Mouse (Mus musculus) heart, postnatal 0 days (tissue): ENCODE data around the gene Tmem81. TPM values are rescaled to one million over a fixed set of nuclear protein-coding genes. Genes with fewer than 3 reads are reported as not detected.

Source experiments
- ATAC-seq: fragments of 200-750 bp; cut with Nextera tagmentation; 2 replicates; pipeline ENCODE4 v1.8.0; 2017; ENCODE audit warnings: low read depth, moderate number of reproducible peaks, moderate library complexity; ENCODE audit not compliant: insufficient read depth
- DNase-seq: peaks from one replicate; pipeline ENCODE4 v3.0.0-alpha.2; 2016; ENCODE audit warnings: low spot score
- H3K27ac ChIP-seq: fragments of 300-500 bp; sonication (generic); 2 replicates; pipeline ENCODE4 v1.5.1; 2014; ENCODE audit warnings: low read depth, mild to moderate bottlenecking
- H3K27me3 ChIP-seq: fragments of 300-500 bp; sonication (generic); 2 replicates; pipeline ENCODE4 v1.6.1; 2014; ENCODE audit warnings: low read length, mixed read lengths; ENCODE audit not compliant: control insufficient read depth, insufficient read depth
- H3K36me3 ChIP-seq: fragments of 300-500 bp; sonication (generic); replicated peaks from 2 replicates; pipeline ENCODE4 v1.6.1; 2014; ENCODE audit warnings: low read length, mixed read lengths; ENCODE audit not compliant: control insufficient read depth, insufficient read depth
- H3K4me1 ChIP-seq: fragments of 300-500 bp; sonication (generic); 2 replicates; pipeline ENCODE4 v1.6.1; 2014; ENCODE audit warnings: antibody characterized with exemption; ENCODE audit not compliant: control insufficient read depth, insufficient read depth
- H3K4me2 ChIP-seq: fragments of 300-500 bp; sonication (generic); 2 replicates; pipeline ENCODE4 v1.6.1; 2014; ENCODE audit warnings: low read depth, mild to moderate bottlenecking, low read length, moderate library complexity
- H3K4me3 ChIP-seq: fragments of 300-500 bp; sonication (generic); 2 replicates; pipeline ENCODE4 v1.5.1; 2014; ENCODE audit warnings: low read depth, low read length
- H3K9ac ChIP-seq: fragments of 300-500 bp; sonication (generic); replicated peaks from 2 replicates; pipeline ENCODE4 v1.6.1; 2014; ENCODE audit warnings: low read depth, low read length, mixed read lengths
- H3K9me3 ChIP-seq: fragments of 300-500 bp; sonication (generic); replicated peaks from 2 replicates; pipeline ENCODE4 v1.6.1; 2016; ENCODE audit warnings: low read length; ENCODE audit not compliant: control insufficient read depth
- CTCF ChIP-seq: IDR thresholded peaks from 2 replicates; pipeline ENCODE4 v1.5.1; 2016; ENCODE audit warnings: antibody characterized with exemption, control low read depth, low read depth
- EP300 ChIP-seq: IDR thresholded peaks from 2 replicates; pipeline ENCODE4 v1.6.1; 2016; ENCODE audit warnings: antibody characterized with exemption, low read depth
- WGBS: fragments of 180-500 bp; shearing (Covaris S2); extraction: QIAGEN DNeasy Blood & Tissue Kit; methylation state at CpG from one replicate; pipeline ENCODE4 v1.1.7; 2014; 5-methylcytosine and 5-hydroxymethylcytosine counted together
- polyA plus RNA-seq: library from polyadenylated mRNA; unstranded; fragments of >200 nt; fragmentation: Nextera tagmentation; extraction: Ambion mirVana; gene quantifications from 2 replicates; pipeline ENCODE4 v1.2.1, GENCODE M21; 2015
- total RNA-seq: library from RNA; depleted of rRNA; stranded (reverse); fragments of >200 nt; gene quantifications from 2 replicates; pipeline ENCODE4 v1.2.3, GENCODE M21; 2014; ENCODE audit warnings: low replicate concordance; rRNA removed

Tmem81 gene
- total and polyA plus RNA-seq, 2 experiments from 2014 or later: 0.20 to 0.23 TPM

- no peak for DNase-seq
- Histone ChIP-seq H3K9ac (no peak within 1 kb of the TSS), H3K4me3 (0 out of 2 replicates have a peak within 1 kb of the TSS, but pooled peaks have one; percentile 7), H3K4me1 (no peaks in the 10 kb centered on the region), H3K36me3 (no peaks in the 10 kb centered on the region), H3K9me3 (no peaks in the 10 kb centered on the region), H3K27ac (no peak within 1 kb of the TSS), H3K4me2 (0 out of 2 replicates have a peak within 1 kb of the TSS, but pooled peaks have one; percentile 10), H3K27me3 (peaks cover 78% of the 10 kb centered on the region)
- WGBS: 3% methylated on average over 30 of the region's 30 CpGs
- no peak for ATAC-seq
- no peak for TF ChIP-seq EP300
- TF ChIP-seq CTCF: no peak
Observed at GRCm38 (mm10) chr1:132542762-132543306, 36.8 kb downstream of the Tmem81 start, which contains the start of gene Cntn2. TSS of gene Cntn2 (minus strand) at chr1:132543256.

- DNase-seq: no peak
- Histone ChIP-seq H3K4me1 (no peaks in the 10 kb centered on the region), H3K9me3 (no peaks in the 10 kb centered on the region), H3K27ac (no peak overlapping the region), H3K4me3 (no peak overlapping the region), H3K27me3 (peaks cover 74% of the 10 kb centered on the region), H3K36me3 (no peaks in the 10 kb centered on the region), H3K9ac (no peak overlapping the region), H3K4me2 (no peak overlapping the region)
- no peak for ATAC-seq
- TF ChIP-seq CTCF: no peak
- TF ChIP-seq EP300: no peak
- WGBS: 60% methylated on average over 8 of the region's 8 CpGs
Observed at GRCm38 (mm10) chr1:132543789-132544188, 37.8 kb downstream of the Tmem81 start.

- no peaks in the 10 kb centered on the region for H3K36me3 ChIP-seq
- no peak overlapping the region for H3K9ac ChIP-seq
- ATAC-seq (peak; percentile 88), DNase-seq (peak; percentile 54)
- peaks cover 22% of the 10 kb centered on the region for H3K4me1 ChIP-seq
- WGBS: 16% methylated on average over 9 of the region's 9 CpGs
- H3K4me3 ChIP-seq: no peak overlapping the region
- H3K9me3 ChIP-seq: no peaks in the 10 kb centered on the region
- no peak for TF ChIP-seq EP300
- TF ChIP-seq CTCF: no peak
- H3K27ac ChIP-seq: no peak overlapping the region
- H3K4me2 ChIP-seq: no peak overlapping the region
- H3K27me3 ChIP-seq: 0 out of 2 replicates have a peak, but pooled peaks cover 3% of the 10 kb centered on the region
Observed at GRCm38 (mm10) chr1:132557901-132558631, 52.0 kb downstream of the Tmem81 start.

Other genes starting within 250 kb of the Tmem81 start
- 0.12 and 2.3 TPM in 2 replicates for gene Klhdc8a, start 207.6 kb upstream of the Tmem81 start, total RNA-seq
- 0.68 and 0.95 TPM in 2 replicates for gene Klhdc8a, start 207.6 kb upstream of the Tmem81 start, polyA plus RNA-seq
- 0.76 and 2.6 TPM in 2 replicates for gene Nuak2, start 190.1 kb upstream of the Tmem81 start, total RNA-seq
- gene Nuak2, start 190.1 kb upstream of the Tmem81 start, polyA plus RNA-seq: 2.0 and 2.2 TPM in 2 replicates
- gene Tmcc2, start 114.9 kb upstream of the Tmem81 start, total RNA-seq: 19.9 and 20.4 TPM in 2 replicates
- gene Tmcc2, start 114.9 kb upstream of the Tmem81 start, polyA plus RNA-seq: 4.6 and 6.5 TPM in 2 replicates
- 6.7 and 37.6 TPM in 2 replicates for gene Dstyk, start 88.7 kb upstream of the Tmem81 start, total RNA-seq
- gene Dstyk, start 88.7 kb upstream of the Tmem81 start, polyA plus RNA-seq: 6.3 and 6.7 TPM in 2 replicates
- gene Rbbp5, start 28.9 kb upstream of the Tmem81 start, total RNA-seq: 21.6 and 35.3 TPM in 2 replicates
- 15.8 and 17.8 TPM in 2 replicates for gene Rbbp5, start 28.9 kb upstream of the Tmem81 start, polyA plus RNA-seq
- 1.4 and 4.4 TPM in 2 replicates for gene Cntn2, start 37.0 kb downstream of the Tmem81 start, total RNA-seq
- 0.52 and 1.0 TPM in 2 replicates for gene Cntn2, start 37.0 kb downstream of the Tmem81 start, polyA plus RNA-seq
- 0.04 and 0.08 TPM in 2 replicates for gene Nfasc, start 235.6 kb downstream of the Tmem81 start, total RNA-seq
- 0.11 and 0.22 TPM in 2 replicates for gene Nfasc, start 235.6 kb downstream of the Tmem81 start, polyA plus RNA-seq